Mouse (Mus musculus) right cerebral cortex, postnatal 36 days (tissue): ENCODE results near the gene Tm9sf3.
A peak's percentile ranks its signal among the peaks of the same experiment; 100 is the strongest.
"Not testable (repeated sequence)": the region's sequence is repeated elsewhere in the genome, so short reads cannot be mapped to it uniquely, and the experiment has no call there.

ENCODE experiments used
- DNase-seq, 2 experiments: peaks; one replicate each; pipeline ENCODE4 v3.0.0; 2022; ENCODE audit warnings: low spot score in 2 of 2, mixed read lengths in 1 of 2

Tm9sf3 gene

GRCm38 (mm10) chr19:41263630-41264295 lies at the start of gene Tm9sf3:
Gene Tm9sf3, minus strand, starts transcription at chr19:41263997.
- peak; percentile 80 to 82 for DNase-seq

- DNase-seq = not testable (repeated sequence)
These were observed 48.8 kb upstream of the Tm9sf3 start for GRCm38 (mm10) chr19:41312587-41312986.

- no peak for DNase-seq
These were observed 48.2 kb upstream of the Tm9sf3 start for GRCm38 (mm10) chr19:41312027-41312426.

GRCm38 (mm10) chr19:41310971-41311703 lies 47.3 kb upstream of the Tm9sf3 start:
- no peak for DNase-seq

GRCm38 (mm10) chr19:41303933-41304332 lies 40.1 kb upstream of the Tm9sf3 start:
- no peak for DNase-seq

- no peak for DNase-seq
These were observed 39.6 kb upstream of the Tm9sf3 start for GRCm38 (mm10) chr19:41303433-41303832.

- DNase-seq = no peak
These were observed 38.1 kb upstream of the Tm9sf3 start for GRCm38 (mm10) chr19:41301856-41302255.

GRCm38 (mm10) chr19:41299446-41299845 lies 35.6 kb upstream of the Tm9sf3 start:
- DNase-seq = no peak

- DNase-seq = no peak
These were observed 27.3 kb upstream of the Tm9sf3 start for GRCm38 (mm10) chr19:41290952-41291619.

- no peak for DNase-seq
These were observed 24.8 kb upstream of the Tm9sf3 start for GRCm38 (mm10) chr19:41288568-41288967.

GRCm38 (mm10) chr19:41287224-41287623 lies 23.4 kb upstream of the Tm9sf3 start:
- DNase-seq = no peak

- DNase-seq = no peak
These were observed 20.7 kb upstream of the Tm9sf3 start for GRCm38 (mm10) chr19:41284515-41284914.

GRCm38 (mm10) chr19:41282718-41283117 lies 18.9 kb upstream of the Tm9sf3 start:
- DNase-seq = no peak

GRCm38 (mm10) chr19:41282216-41282615 lies 18.4 kb upstream of the Tm9sf3 start:
- DNase-seq = no peak

GRCm38 (mm10) chr19:41279724-41280244 lies 16.0 kb upstream of the Tm9sf3 start:
- no peak for DNase-seq

GRCm38 (mm10) chr19:41278606-41279005 lies 14.8 kb upstream of the Tm9sf3 start:
- no peak for DNase-seq

GRCm38 (mm10) chr19:41275588-41275987 lies 11.8 kb upstream of the Tm9sf3 start:
- DNase-seq = no peak

- no peak for DNase-seq
These were observed 7.1 kb upstream of the Tm9sf3 start for GRCm38 (mm10) chr19:41270906-41271305.

GRCm38 (mm10) chr19:41270151-41270727 lies 6.4 kb upstream of the Tm9sf3 start:
- DNase-seq = peak; percentile 48 to 69

GRCm38 (mm10) chr19:41266251-41266901 lies 2.6 kb upstream of the Tm9sf3 start:
- no peak for DNase-seq

- no peak for DNase-seq
These were observed 568 bp upstream of the Tm9sf3 start for GRCm38 (mm10) chr19:41264331-41264799.
